Mouse (Mus musculus) fibroblast of lung, adult 2 months (primary cell): ENCODE results near the gene Ncoa3.

Source experiments
- DNase-seq: peaks from one replicate; pipeline ENCODE4 v3.0.0-alpha.2; 2011; ENCODE audit warnings: low read depth

Gene Ncoa3

GRCm38 (mm10) chr2:165970767-165971166 is 21.7 kb upstream of the Ncoa3 start:
- DNase-seq, result no peak

GRCm38 (mm10) chr2:165974383-165974782 is 18.1 kb upstream of the Ncoa3 start:
- no peak for DNase-seq

GRCm38 (mm10) chr2:165976186-165976585 is 16.2 kb upstream of the Ncoa3 start:
- DNase-seq, result no peak

GRCm38 (mm10) chr2:165976874-165977273 is 15.6 kb upstream of the Ncoa3 start:
- DNase-seq, result no peak

- no peak for DNase-seq
Observed at GRCm38 (mm10) chr2:165978119-165978518, 14.3 kb upstream of the Ncoa3 start.

- DNase-seq, result no peak
Observed at GRCm38 (mm10) chr2:165981248-165981977, 11.0 kb upstream of the Ncoa3 start.

GRCm38 (mm10) chr2:165982512-165983389 is 9.7 kb upstream of the Ncoa3 start:
- no peak for DNase-seq

GRCm38 (mm10) chr2:165984318-165984717 is 8.1 kb upstream of the Ncoa3 start:
- DNase-seq, result no peak

- no peak for DNase-seq
Observed at GRCm38 (mm10) chr2:165984891-165985290, 7.5 kb upstream of the Ncoa3 start.

- DNase-seq, result no peak
Observed at GRCm38 (mm10) chr2:165985581-165985980, 6.9 kb upstream of the Ncoa3 start.

- peak; percentile 87 for DNase-seq
Observed at GRCm38 (mm10) chr2:165986921-165987453, 5.4 kb upstream of the Ncoa3 start.

GRCm38 (mm10) chr2:165993173-165993900 is 901 bp downstream of the Ncoa3 start:
- no peak for DNase-seq

GRCm38 (mm10) chr2:165994341-165994740 is 1.9 kb downstream of the Ncoa3 start:
- no peak for DNase-seq

- DNase-seq, result no peak
Observed at GRCm38 (mm10) chr2:165995711-165996110, 3.3 kb downstream of the Ncoa3 start.

GRCm38 (mm10) chr2:165996130-165996529 is 3.7 kb downstream of the Ncoa3 start:
- DNase-seq, result no peak

- DNase-seq, result no peak
Observed at GRCm38 (mm10) chr2:165997256-165997967, 5.0 kb downstream of the Ncoa3 start.

- no peak for DNase-seq
Observed at GRCm38 (mm10) chr2:165998969-165999368, 6.5 kb downstream of the Ncoa3 start.

- no peak for DNase-seq
Observed at GRCm38 (mm10) chr2:165999790-166000189, 7.4 kb downstream of the Ncoa3 start.

GRCm38 (mm10) chr2:166000242-166000641 is 7.8 kb downstream of the Ncoa3 start:
- no peak for DNase-seq

GRCm38 (mm10) chr2:166000769-166001168 is 8.3 kb downstream of the Ncoa3 start:
- DNase-seq, result no peak

- DNase-seq, result no peak
Observed at GRCm38 (mm10) chr2:166001362-166001761, 8.9 kb downstream of the Ncoa3 start.

GRCm38 (mm10) chr2:166001768-166002167 is 9.3 kb downstream of the Ncoa3 start:
- no peak for DNase-seq
